Mouse (Mus musculus) layer of hippocampus, postnatal 14 days (tissue): ENCODE measurements around the gene Jmjd1c. TPM values are rescaled to one million over a fixed set of nuclear protein-coding genes. Genes with fewer than 3 reads are reported as not detected.

ENCODE experiments used
- DNase-seq, 2 experiments: peaks; one replicate each; pipeline ENCODE4 v3.0.0; 2021 to 2022; ENCODE audit warnings: low spot score in 2 of 2, mixed read lengths in 1 of 2
- total RNA-seq, 2 experiments: library from RNA; stranded (reverse); gene quantifications; 2 replicates each; pipeline ENCODE4 v1.2.3; 2021

The Jmjd1c gene
- total RNA-seq, 2 experiments from 2014 or later = 96.9 to 104 TPM

- no peak for DNase-seq
Measured at GRCm38 (mm10) chr10:67223942-67224341, 128.0 kb downstream of the Jmjd1c start.

- DNase-seq = no peak
Measured at GRCm38 (mm10) chr10:67225528-67225927, 129.6 kb downstream of the Jmjd1c start.

GRCm38 (mm10) chr10:67226109-67226508 lies 130.2 kb downstream of the Jmjd1c start:
- peak; percentile 50 to 80 for DNase-seq

DNA sequence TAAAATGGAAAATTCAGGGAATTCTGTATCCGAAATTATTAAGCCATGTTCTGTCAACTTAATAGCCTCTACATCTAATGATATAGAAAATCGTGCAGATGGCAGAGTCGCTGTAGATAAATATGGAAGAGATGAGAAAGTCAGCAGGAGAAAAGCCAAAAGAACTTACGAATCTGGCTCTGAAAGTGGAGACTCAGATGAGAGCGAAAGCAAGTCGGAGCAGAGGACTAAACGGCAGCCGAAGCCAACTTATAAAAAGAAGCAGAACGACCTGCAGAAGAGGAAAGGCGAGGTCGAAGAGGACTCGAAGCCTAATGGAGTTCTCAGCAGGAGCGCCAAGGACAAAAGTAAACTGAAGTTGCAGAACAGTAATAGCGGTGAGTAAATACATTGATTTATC lies 130.6 kb downstream of the Jmjd1c start:
- DNase-seq = no peak

DNA sequence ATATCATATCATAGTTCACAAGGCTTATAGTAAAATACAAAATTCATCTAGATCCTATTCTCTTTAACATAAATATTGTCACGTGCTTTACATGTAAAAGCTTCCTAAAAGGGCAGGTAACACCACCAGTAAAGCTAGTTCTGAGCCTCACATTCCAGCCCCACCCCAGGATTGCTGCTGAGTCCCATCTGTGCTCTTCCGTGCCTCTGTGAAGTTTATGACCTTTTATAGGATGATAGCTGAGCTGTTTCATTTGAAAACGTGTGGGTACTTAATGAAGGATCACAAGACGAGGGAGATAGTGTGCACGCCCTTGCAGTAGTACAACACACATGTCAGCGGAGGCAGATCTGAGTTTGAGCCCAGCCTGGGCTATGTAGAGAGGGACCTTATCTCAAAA lies 134.5 kb downstream of the Jmjd1c start:
- DNase-seq = no peak

DNA sequence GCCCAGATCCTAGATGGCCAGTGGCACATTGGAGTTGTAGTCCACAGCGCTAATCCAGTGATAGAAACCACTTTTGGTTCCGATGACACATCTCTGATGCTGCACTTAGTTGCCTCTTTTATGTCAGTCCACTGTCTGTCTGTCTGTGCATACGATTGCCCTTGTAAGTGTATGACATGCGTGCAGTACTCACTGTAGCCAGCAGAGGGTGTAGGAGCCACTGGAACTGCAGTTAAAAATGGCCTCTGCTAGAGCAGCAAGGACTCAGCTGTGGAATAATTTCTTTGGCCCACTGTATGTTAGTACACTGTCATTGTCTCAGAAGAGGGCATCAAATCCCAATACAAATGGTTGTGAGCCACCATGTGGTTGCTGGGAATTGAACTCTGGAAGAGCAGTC lies 151.2 kb downstream of the Jmjd1c start:
- peak in 1 of 2 experiments; percentile 61 for DNase-seq

DNA sequence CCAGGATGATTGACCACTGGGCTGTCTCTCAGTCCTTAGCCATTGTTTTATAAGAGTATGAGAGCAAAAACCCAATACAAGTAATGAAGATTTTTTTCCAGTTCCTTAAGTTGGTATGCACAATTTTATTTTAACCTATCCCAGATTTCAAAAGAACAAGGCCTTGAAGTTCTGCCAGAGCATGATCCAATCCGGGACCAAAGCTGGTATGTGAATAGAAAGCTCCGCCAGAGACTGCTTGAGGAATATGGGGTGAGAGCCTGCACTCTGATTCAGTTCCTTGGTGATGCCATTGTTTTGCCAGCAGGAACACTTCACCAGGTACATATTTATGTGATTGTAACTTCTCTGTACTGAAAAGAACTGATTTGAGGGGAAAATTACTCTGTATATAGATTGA lies 153.6 kb downstream of the Jmjd1c start:
- peak in 1 of 2 experiments; percentile 54 for DNase-seq

DNA sequence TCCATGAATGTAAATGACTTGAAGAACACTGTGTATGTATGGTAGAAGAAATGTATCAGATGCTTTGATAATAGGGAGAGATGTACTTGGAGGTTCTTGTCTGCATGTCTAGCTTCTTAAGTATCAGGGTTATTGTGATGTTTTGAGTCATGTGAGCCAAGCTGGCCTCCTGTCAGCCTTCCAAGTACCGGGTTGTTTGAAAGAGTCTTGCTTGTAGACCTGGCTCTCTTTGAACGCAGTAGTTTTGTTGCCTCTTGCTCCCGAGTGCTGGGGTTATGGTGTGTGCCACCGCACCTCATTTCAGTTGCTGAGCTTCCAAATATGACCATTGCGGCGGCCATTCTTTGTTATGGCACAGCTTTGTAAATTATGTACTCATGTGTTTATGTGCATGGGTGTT lies 154.9 kb downstream of the Jmjd1c start:
- peak in 1 of 2 experiments; percentile 38 for DNase-seq

DNA sequence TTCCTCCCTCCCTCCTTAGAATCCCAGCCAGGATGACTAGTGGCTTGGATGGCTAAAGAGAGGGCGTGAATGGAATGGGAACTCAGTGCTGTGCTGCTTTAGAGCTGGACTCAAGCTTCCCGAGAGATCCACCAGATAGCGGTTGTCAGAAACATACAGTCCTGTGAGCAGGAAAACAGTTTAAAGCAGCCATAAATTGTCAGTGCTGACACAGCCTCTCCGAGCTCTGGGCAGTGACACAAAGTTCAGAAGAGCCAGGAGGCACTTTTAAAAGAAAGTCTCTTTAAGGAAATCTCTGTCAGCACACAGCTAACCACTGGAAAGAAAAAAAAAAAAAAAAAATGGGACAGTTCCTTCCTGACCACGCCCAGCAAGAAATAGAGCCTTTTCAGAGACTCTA lies 156.4 kb downstream of the Jmjd1c start:
- no peak for DNase-seq

- DNase-seq = no peak
Measured at GRCm38 (mm10) chr10:67253115-67253514, 157.2 kb downstream of the Jmjd1c start.

DNA sequence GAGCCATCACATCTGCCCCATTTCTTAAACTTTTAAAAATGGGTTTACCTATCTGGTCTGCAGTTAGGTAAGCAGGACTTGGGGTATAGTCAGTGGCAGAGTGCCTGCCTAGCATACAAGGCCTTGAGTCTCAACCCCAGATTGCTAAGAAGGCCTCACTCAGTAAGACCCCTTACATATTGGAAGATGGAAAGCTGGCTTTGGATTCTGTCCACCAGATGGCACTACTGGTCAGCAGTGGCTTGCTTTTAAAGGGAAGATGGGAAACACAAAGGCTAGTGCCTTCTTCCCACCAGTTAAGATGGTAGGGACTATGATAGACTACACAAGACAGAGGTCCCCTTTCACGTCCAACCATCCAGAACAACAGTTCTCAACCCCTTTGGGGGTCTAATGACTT lies 168.9 kb downstream of the Jmjd1c start:
- peak; percentile 42 to 50 for DNase-seq

GRCm38 (mm10) chr10:67275916-67276315 lies 180.0 kb downstream of the Jmjd1c start:
- DNase-seq = no peak

DNA sequence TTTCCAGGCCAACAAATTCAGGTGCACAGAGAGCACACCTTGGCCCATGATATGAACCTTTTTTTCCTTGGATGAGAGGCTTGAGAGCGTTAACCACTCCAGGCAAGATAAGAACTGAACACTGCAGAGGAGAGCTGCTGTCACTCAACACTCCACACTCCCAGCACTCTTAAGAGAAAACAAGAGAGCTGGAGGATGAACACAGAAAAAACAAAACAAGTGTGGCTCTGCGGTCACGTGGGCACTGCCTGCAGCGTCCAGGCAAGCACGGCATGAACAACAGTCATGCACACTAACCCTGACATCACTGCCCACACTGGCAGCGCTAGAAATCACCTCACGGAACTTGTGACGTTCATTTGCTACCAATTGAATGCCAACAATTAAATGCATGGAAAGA lies 185.9 kb downstream of the Jmjd1c start:
- DNase-seq = no peak

DNA sequence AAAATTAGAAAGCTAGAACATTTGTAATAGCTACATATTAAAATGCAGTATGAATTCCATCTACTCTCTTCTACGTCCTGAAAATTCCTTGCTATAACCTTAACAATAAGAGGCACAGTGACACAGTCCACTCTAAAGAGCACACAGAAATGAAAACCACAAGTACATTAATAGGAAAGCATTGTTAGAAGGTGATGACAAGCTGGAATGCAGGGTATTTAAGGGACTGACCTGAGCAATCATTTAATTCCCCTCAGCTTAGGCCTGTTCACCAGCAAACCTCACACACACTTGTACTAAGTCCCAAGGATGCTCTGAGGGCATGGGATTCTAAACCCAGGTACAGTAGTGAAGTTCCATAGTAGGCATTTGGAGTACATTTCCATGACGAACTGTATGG lies 186.6 kb downstream of the Jmjd1c start:
- DNase-seq = no peak

GRCm38 (mm10) chr10:67283516-67283915 lies 187.6 kb downstream of the Jmjd1c start:
- no peak for DNase-seq

GRCm38 (mm10) chr10:67284311-67284710 lies 188.4 kb downstream of the Jmjd1c start:
- DNase-seq = no peak

DNA sequence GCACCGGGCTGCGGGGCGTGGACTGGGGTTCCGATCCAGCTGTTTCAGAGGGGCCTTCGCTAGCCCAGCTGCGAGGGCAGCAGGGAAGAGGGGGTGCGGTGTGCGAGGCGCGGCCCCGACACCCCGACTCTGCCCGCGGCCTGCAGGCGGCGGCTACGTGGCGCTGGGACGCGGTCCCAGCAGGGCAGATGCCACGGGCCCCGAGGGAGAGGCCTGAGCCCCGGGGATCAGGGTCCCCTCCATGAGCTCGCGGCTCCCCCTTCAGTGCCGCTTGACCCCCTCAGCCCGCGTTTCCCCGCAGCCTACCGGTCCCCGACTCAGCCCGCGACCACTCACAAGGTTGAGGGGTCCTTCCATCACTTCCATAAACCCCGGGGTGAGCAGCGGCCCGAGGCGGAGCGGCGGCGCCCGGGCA lies 188.8 kb downstream of the Jmjd1c start:
- no peak for DNase-seq

DNA sequence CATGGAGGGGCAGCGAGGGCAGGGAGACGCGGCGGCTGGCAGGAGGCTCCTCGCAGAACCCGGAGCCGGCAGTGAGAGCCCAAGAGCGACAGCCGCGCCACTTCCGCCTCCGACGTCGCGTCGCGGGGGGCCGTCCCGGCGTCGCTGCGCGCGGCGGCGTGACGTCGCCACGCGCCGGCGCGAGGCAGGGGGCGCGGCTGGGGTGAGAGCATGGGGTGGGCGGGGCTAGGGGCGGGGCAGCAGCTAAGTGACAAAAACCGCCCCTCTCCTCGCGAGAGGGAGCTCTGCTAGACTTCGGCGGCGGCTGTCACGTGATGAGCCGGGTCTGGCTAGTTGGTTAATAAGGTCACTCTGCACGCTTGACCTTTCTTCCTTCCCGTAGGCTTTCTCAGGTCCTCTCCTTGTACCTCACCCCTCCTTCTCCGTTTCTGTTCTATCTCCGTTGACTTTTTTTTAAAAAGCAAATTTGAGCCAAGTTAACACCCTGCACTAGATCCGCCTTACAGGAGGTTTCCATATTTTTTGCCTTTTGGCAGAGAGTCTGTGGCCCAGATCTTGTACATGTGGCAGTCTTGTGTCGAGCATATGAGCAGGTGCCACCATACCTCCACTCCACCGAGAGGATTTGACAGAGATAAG lies 189.4 kb downstream of the Jmjd1c start, which contains the start of gene Nrbf2:
Gene Nrbf2, minus strand, starts transcription at position 130 of the 639 bp plus-strand sequence.
- DNase-seq = peak; percentile 78

DNA sequence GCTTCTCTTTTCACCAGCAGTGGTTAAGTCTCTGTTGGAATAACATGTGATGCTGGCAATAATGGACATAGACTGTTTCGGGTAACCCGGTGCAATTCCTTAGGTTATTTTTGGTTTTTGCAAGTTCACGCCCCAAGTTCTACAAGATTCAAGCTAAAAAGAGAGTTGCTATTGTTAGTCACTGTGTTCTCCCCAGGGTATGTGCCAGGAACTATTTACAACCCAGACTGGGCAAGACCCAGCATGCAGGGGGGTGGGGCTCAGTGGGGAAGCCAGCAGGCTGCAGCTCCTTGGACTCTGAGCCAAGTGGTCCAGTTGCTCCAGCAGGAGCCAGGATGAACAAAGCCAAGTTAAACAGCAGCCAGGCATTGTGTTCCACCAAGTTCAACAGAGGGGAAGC lies 192.0 kb downstream of the Jmjd1c start:
- peak; percentile 53 to 87 for DNase-seq

DNA sequence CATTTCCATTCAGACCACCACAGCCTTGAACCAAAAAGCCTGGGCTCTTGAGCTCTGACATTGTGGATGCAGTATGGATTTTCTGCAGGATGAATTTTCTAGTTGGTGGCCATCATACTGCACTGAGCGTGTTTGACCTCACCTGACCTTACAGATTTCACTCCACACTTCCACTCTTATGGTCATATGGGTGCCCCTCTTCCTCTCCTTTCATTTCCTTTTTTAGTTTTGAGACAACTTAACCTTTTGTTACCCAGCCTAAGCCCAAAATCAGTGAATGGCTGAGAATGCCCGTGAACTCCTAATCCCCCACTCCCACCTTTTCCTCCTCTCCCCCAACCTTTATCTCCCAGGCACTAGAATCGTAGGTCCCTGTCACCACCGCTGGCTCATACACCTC lies 194.7 kb downstream of the Jmjd1c start:
- DNase-seq = no peak

GRCm38 (mm10) chr10:67291087-67291486 lies 195.2 kb downstream of the Jmjd1c start:
- no peak for DNase-seq

GRCm38 (mm10) chr10:67295331-67295730 lies 199.4 kb downstream of the Jmjd1c start:
- no peak for DNase-seq

DNA sequence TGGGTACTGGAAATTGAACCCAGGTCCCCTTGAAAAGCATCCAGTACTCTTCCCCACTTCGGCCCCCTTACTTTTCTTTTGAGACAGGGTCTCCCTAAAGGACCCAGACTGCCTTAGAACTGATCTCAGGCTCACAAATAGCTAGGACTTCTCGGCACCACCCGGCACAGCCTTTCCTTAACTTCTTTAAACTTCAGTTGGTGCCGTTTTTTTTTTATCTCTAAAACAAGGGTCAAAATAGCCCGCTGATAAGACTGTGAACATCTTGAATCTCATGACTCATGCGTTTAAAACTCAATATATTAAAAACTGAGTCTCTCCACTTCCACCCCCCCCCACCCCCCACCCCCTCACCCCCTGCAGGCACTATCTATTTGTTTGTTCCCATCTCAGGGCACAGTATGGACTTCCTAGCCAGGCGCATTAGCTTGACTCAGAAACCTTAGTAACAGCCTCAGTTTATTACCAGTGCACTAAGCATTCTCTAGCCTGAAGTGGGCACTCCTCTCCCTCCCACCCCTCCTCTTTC lies 200.1 kb downstream of the Jmjd1c start:
- DNase-seq = no peak
